Mouse (Mus musculus) heart, embryonic 12.5 days (tissue): ENCODE measurements around the gene Gm14124. TPM values are rescaled to one million over a fixed set of nuclear protein-coding genes. Genes with fewer than 3 reads are reported as not detected.

Experiments used
- ATAC-seq: fragments of 200-750 bp; cut with Nextera tagmentation; 2 replicates; pipeline ENCODE4 v1.8.0; 2017; ENCODE audit warnings: moderate TSS enrichment, moderate library complexity; ENCODE audit not compliant: insufficient number of reproducible peaks, low FRiP score
- H3K27ac ChIP-seq: fragments of 300-500 bp; sonication (generic); 2 replicates; pipeline ENCODE4 v1.5.1; 2016; ENCODE audit warnings: mild to moderate bottlenecking, moderate library complexity; ENCODE audit not compliant: poor library complexity, severe bottlenecking
- H3K27me3 ChIP-seq: fragments of 300-500 bp; sonication (generic); replicated peaks from 2 replicates; pipeline ENCODE4 v1.6.1; 2016; ENCODE audit warnings: mild to moderate bottlenecking, moderate library complexity
- H3K36me3 ChIP-seq: fragments of 300-500 bp; sonication (generic); 2 replicates; pipeline ENCODE4 v1.6.1; 2016; ENCODE audit warnings: mild to moderate bottlenecking, moderate library complexity
- H3K4me1 ChIP-seq: fragments of 300-500 bp; sonication (generic); replicated peaks from 2 replicates; pipeline ENCODE4 v1.6.1; 2016; ENCODE audit warnings: mild to moderate bottlenecking
- H3K4me2 ChIP-seq: fragments of 300-500 bp; sonication (generic); 2 replicates; pipeline ENCODE4 v1.6.1; 2016; ENCODE audit warnings: mild to moderate bottlenecking, moderate library complexity
- H3K4me3 ChIP-seq: fragments of 300-500 bp; sonication (generic); 2 replicates; pipeline ENCODE4 v1.5.1; 2016; ENCODE audit warnings: mild to moderate bottlenecking
- H3K9ac ChIP-seq: fragments of 300-500 bp; sonication (generic); 2 replicates; pipeline ENCODE4 v1.6.1; 2016; ENCODE audit warnings: mild to moderate bottlenecking, moderate library complexity
- H3K9me3 ChIP-seq: fragments of 300-500 bp; sonication (generic); replicated peaks from 2 replicates; pipeline ENCODE4 v1.6.1; 2016; ENCODE audit warnings: mild to moderate bottlenecking, moderate library complexity
- WGBS: fragments of 180-500 bp; shearing (Covaris S2); methylation state at CpG from one replicate; pipeline ENCODE4 v1.1.7; 2016; 5-methylcytosine and 5-hydroxymethylcytosine counted together
- polyA plus RNA-seq: library from polyadenylated mRNA; unstranded; fragments of >200 nt; fragmentation: Nextera tagmentation; extraction: Ambion mirVana; gene quantifications from 2 replicates; pipeline ENCODE4 v1.2.1, GENCODE M21; 2016

The Gm14124 gene
- polyA plus RNA-seq, 1 experiment from 2014 or later = not detected

DNA sequence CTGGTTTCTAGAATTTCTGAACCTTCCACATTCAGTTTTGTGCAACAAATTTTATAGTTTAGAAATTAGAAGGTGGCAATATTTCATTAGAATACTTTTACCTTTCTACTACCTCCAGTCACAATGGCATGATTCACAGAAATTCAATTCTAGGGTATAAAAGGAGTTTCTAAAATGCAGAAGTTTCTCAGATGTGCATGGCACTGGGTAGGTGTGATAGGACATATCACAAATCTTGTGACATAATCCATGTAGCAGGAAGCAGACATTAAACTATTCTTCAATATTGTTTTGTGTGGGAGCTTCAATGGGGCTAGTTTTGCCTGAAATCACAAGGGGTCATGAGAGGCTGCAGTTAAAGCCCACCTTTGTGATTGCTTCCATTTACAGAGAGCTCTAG is 58.8 kb downstream of the Gm14124 start:
- H3K4me3 ChIP-seq = no peak overlapping the region
- no peak for ATAC-seq

GRCm38 (mm10) chr2:150318973-150319372 is 61.7 kb downstream of the Gm14124 start:
- ATAC-seq = no peak
- H3K36me3 ChIP-seq = peaks cover 54% of the 10 kb centered on the region
- H3K27ac ChIP-seq = no peak overlapping the region
- no peak overlapping the region for H3K4me2 ChIP-seq
- H3K4me3 ChIP-seq = no peak overlapping the region
- peaks cover 28% of the 10 kb centered on the region for H3K9me3 ChIP-seq
- no peaks in the 10 kb centered on the region for H3K4me1 ChIP-seq
- no peak overlapping the region for H3K9ac ChIP-seq
- H3K27me3 ChIP-seq = no peaks in the 10 kb centered on the region
- WGBS = 78% methylated on average over 1 of the region's 1 CpGs

More for the DNA sequence above, 58.8 kb downstream of the Gm14124 start:
- Histone ChIP-seq H3K36me3 (peaks cover 40% of the 10 kb centered on the region), H3K27me3 (no peaks in the 10 kb centered on the region), H3K9me3 (peaks cover 20% of the 10 kb centered on the region), H3K27ac (no peak overlapping the region), H3K4me2 (no peak overlapping the region), H3K9ac (no peak overlapping the region), H3K4me1 (0 out of 2 replicates have a peak, but pooled peaks cover 2% of the 10 kb centered on the region)

Other genes with a start within 250 kb of the Gm14124 start
- gene Zfp120, start 120.8 kb upstream of the Gm14124 start, polyA plus RNA-seq = 4.1 and 4.2 TPM in 2 replicates
- gene Gm10770, start 77.8 kb upstream of the Gm14124 start, polyA plus RNA-seq = not detected in 2 replicates
- not detected in 2 replicates for gene Gm14139, start 75.8 kb upstream of the Gm14124 start, polyA plus RNA-seq
- gene Zfp937, start 39.4 kb upstream of the Gm14124 start, polyA plus RNA-seq = 4.0 and 4.5 TPM in 2 replicates
- gene Gm21994, start 1.9 kb upstream of the Gm14124 start, polyA plus RNA-seq = 3.2 and 4.3 TPM in 2 replicates
- gene Gm10130, start 66.2 kb downstream of the Gm14124 start, polyA plus RNA-seq = 2.3 and 2.8 TPM in 2 replicates
- 4.9 and 5.4 TPM in 2 replicates for gene 3300002I08Rik, start 105.2 kb downstream of the Gm14124 start, polyA plus RNA-seq
- gene Zfp442, start 194.0 kb downstream of the Gm14124 start, polyA plus RNA-seq = 4.6 and 4.8 TPM in 2 replicates
- 0.08 and 0.12 TPM in 2 replicates for gene Zfp345, start 227.6 kb downstream of the Gm14124 start, polyA plus RNA-seq